Mouse (Mus musculus): ENCODE measurements around the gene Hspa1l. TPM values are rescaled to one million over a fixed set of nuclear protein-coding genes. Genes with fewer than 3 reads are reported as not detected.
A peak's percentile ranks its signal among the peaks of the same experiment; 100 is the strongest.

The Hspa1l gene
- polyA plus RNA-seq, 1 experiment = not detected

GRCm38 (mm10) chr17:35016376-35016775 is 43.9 kb downstream of the Hspa1l start, which contains the start of gene Vwa7:
Gene Vwa7, plus strand, starts transcription at chr17:35016579.
- TF ChIP-seq POLR2A (IDR thresholded peaks at IDR 0.05; ENCODE audit: borderline replicate concordance, low read depth, low read length) = no peak
- H3K27ac ChIP-seq (ENCODE audit: insufficient read depth, low read depth, low read length) = no peak within 1 kb of the TSS
- no peak within 1 kb of the TSS for H3K4me3 ChIP-seq (ENCODE audit: insufficient read depth, low read length)
- H3K4me1 ChIP-seq (ENCODE audit: control insufficient read depth, insufficient read depth, low read length) = peaks cover 2% of the 10 kb centered on the region

GRCm38 (mm10) chr17:35016791-35017705 is 44.5 kb downstream of the Hspa1l start:
- H3K4me1 ChIP-seq (ENCODE audit: control insufficient read depth, insufficient read depth, low read length) = peaks cover 6% of the 10 kb centered on the region
- H3K27ac ChIP-seq (ENCODE audit: insufficient read depth, low read depth, low read length) = no peak overlapping the region
- no peak overlapping the region for H3K4me3 ChIP-seq (ENCODE audit: insufficient read depth, low read length)
- no peak for TF ChIP-seq POLR2A (IDR thresholded peaks at IDR 0.05; ENCODE audit: borderline replicate concordance, low read depth, low read length)
- no peak for TF ChIP-seq CTCF (IDR thresholded peaks at IDR 0.05; ENCODE audit: low read depth, low read length)

GRCm38 (mm10) chr17:35017706-35018030 is 45.2 kb downstream of the Hspa1l start:
- H3K4me3 ChIP-seq (ENCODE audit: insufficient read depth, low read length) = no peak overlapping the region
- no peak for TF ChIP-seq POLR2A (IDR thresholded peaks at IDR 0.05; ENCODE audit: borderline replicate concordance, low read depth, low read length)

GRCm38 (mm10) chr17:35018171-35018570 is 45.7 kb downstream of the Hspa1l start:
- Histone ChIP-seq H3K4me3 (ENCODE audit: insufficient read depth, low read length) (no peak overlapping the region), H3K27ac (ENCODE audit: insufficient read depth, low read depth, low read length) (no peak overlapping the region), H3K4me1 (ENCODE audit: control insufficient read depth, insufficient read depth, low read length) (peaks cover 7% of the 10 kb centered on the region)
- no peak for TF ChIP-seq CTCF (IDR thresholded peaks at IDR 0.05; ENCODE audit: low read depth, low read length)
- TF ChIP-seq POLR2A (IDR thresholded peaks at IDR 0.05; ENCODE audit: borderline replicate concordance, low read depth, low read length) = no peak

More at GRCm38 (mm10) chr17:35017706-35018030, 45.2 kb downstream of the Hspa1l start:
- peaks cover 6% of the 10 kb centered on the region for H3K4me1 ChIP-seq (ENCODE audit: control insufficient read depth, insufficient read depth, low read length)
- H3K27ac ChIP-seq (ENCODE audit: insufficient read depth, low read depth, low read length) = no peak overlapping the region

GRCm38 (mm10) chr17:35019894-35020293 is 47.4 kb downstream of the Hspa1l start:
- Histone ChIP-seq H3K4me1 (ENCODE audit: control insufficient read depth, insufficient read depth, low read length) (peaks cover 23% of the 10 kb centered on the region), H3K4me3 (ENCODE audit: insufficient read depth, low read length) (no peak overlapping the region), H3K27ac (ENCODE audit: insufficient read depth, low read depth, low read length) (no peak overlapping the region)
- TF ChIP-seq CTCF (IDR thresholded peaks at IDR 0.05; ENCODE audit: low read depth, low read length) = no peak
- TF ChIP-seq POLR2A (IDR thresholded peaks at IDR 0.05; ENCODE audit: borderline replicate concordance, low read depth, low read length) = no peak

GRCm38 (mm10) chr17:35020551-35020950 is 48.0 kb downstream of the Hspa1l start:
- no peak overlapping the region for H3K4me3 ChIP-seq (ENCODE audit: insufficient read depth, low read length)
- no peak for TF ChIP-seq POLR2A (IDR thresholded peaks at IDR 0.05; ENCODE audit: borderline replicate concordance, low read depth, low read length)
- no peak for TF ChIP-seq CTCF (IDR thresholded peaks at IDR 0.05; ENCODE audit: low read depth, low read length)
- no peak overlapping the region for H3K27ac ChIP-seq (ENCODE audit: insufficient read depth, low read depth, low read length)
- H3K4me1 ChIP-seq (ENCODE audit: control insufficient read depth, insufficient read depth, low read length) = peaks cover 26% of the 10 kb centered on the region

GRCm38 (mm10) chr17:35021163-35021808 is 48.8 kb downstream of the Hspa1l start:
- TF ChIP-seq CTCF (IDR thresholded peaks at IDR 0.05; ENCODE audit: low read depth, low read length) = peak; percentile 92
- no peak for TF ChIP-seq POLR2A (IDR thresholded peaks at IDR 0.05; ENCODE audit: borderline replicate concordance, low read depth, low read length)
- Histone ChIP-seq H3K27ac (ENCODE audit: insufficient read depth, low read depth, low read length) (no peak overlapping the region), H3K4me3 (ENCODE audit: insufficient read depth, low read length) (no peak overlapping the region), H3K4me1 (ENCODE audit: control insufficient read depth, insufficient read depth, low read length) (peaks cover 26% of the 10 kb centered on the region)

GRCm38 (mm10) chr17:35021842-35022477 is 49.5 kb downstream of the Hspa1l start:
- Histone ChIP-seq H3K4me1 (ENCODE audit: control insufficient read depth, insufficient read depth, low read length) (peaks cover 26% of the 10 kb centered on the region), H3K27ac (ENCODE audit: insufficient read depth, low read depth, low read length) (no peak overlapping the region), H3K4me3 (ENCODE audit: insufficient read depth, low read length) (no peak overlapping the region)
- no peak for TF ChIP-seq CTCF (IDR thresholded peaks at IDR 0.05; ENCODE audit: low read depth, low read length)
- no peak for TF ChIP-seq POLR2A (IDR thresholded peaks at IDR 0.05; ENCODE audit: borderline replicate concordance, low read depth, low read length)

GRCm38 (mm10) chr17:35022541-35023060 is 50.1 kb downstream of the Hspa1l start:
- no peak for TF ChIP-seq CTCF (IDR thresholded peaks at IDR 0.05; ENCODE audit: low read depth, low read length)
- TF ChIP-seq POLR2A (IDR thresholded peaks at IDR 0.05; ENCODE audit: borderline replicate concordance, low read depth, low read length) = no peak
- Histone ChIP-seq H3K4me3 (ENCODE audit: insufficient read depth, low read length) (no peak overlapping the region), H3K4me1 (ENCODE audit: control insufficient read depth, insufficient read depth, low read length) (peaks cover 26% of the 10 kb centered on the region), H3K27ac (ENCODE audit: insufficient read depth, low read depth, low read length) (no peak overlapping the region)

Data from bone marrow macrophage, adult 2 months (primary cell).